Mouse (Mus musculus) lung, postnatal 36 days (tissue): ENCODE data around the gene Olfr275.
"Not testable (repeated sequence)": the region's sequence is repeated elsewhere in the genome, so short reads cannot be mapped to it uniquely, and the experiment has no call there.

Experiments used
- DNase-seq: peaks from one replicate; pipeline ENCODE4 v3.0.0; 2022; ENCODE audit warnings: mixed read lengths

The Olfr275 gene

DNA sequence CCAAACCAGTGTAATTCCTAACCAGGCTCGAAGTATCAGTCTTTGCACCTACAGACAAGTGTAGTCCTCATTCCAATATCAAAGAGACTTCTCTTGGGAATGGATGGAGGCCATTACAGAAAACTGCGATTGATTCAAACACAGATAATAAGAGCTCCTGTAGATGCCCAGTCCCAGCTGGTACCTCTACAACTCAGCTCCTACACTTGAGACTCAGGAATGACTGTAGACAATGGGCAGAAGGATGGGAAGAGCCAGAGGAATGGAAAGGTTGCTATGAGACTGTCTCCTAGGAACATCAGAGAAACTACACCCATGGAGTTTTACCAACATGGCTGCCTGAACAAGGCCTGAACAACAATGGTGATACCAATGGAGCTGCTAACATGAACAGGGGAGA, at the start of gene Olfr275:
Gene Olfr275, plus strand, starts transcription at position 301 of the 400 bp plus-strand sequence.
- DNase-seq: no peak

DNA sequence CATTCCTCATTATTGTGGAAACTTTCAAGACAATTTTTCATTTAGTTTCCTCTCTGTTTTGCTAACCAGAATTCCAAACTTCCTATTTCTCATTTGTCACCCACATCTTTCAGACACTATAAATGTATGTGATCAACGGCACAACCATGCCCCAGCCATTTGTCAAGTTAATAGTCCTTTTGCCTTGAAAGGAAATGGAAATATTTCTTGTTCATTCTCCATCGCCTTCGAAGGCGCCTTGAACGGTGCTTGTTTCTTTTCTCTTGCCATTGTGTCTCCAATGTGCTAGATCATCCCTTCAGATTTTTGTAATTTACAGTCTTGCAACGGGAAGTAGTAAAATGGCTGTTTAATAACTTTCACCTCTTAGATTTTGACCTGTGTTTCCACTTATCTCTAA, 48.8 kb upstream of the Olfr275 start:
- no peak for DNase-seq

DNA sequence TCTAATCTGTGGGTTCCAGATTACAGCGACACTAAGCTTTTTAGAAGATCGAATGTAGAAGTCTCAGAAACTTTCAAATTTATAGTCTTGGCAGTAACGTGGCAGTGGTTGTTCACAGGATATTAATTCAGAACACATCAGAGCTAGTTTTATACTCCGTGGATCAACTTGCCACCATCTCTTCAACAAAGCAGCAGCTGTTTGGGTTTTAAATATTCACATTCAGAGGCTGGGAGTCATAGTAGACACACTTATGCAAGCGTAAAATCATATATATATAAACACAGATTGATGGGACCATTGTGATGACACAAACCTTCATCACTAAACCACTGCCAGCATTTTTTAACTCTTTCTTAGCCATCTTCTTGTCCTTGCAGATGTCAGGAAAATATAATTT, 42.2 kb upstream of the Olfr275 start:
- no peak for DNase-seq

DNA sequence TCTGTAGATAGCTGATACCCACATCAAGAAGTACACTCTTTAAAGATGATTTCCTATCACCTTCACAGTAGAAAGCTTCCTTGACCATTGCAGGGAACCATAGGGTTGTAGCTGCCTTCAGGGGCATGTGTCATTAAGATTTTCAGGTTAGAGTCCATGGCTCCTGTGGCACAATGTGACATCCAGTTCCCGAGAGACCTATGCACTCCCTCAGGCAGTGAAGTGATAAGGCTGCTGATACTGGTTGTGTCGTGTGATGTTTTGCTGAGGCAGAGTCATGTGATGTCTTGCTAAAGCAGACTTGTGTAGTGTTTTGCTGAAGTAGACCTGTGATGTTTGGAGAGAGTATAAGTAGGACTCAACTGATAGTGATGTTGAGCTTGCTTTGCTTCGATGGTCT, 14.4 kb upstream of the Olfr275 start:
- DNase-seq: no peak

DNA sequence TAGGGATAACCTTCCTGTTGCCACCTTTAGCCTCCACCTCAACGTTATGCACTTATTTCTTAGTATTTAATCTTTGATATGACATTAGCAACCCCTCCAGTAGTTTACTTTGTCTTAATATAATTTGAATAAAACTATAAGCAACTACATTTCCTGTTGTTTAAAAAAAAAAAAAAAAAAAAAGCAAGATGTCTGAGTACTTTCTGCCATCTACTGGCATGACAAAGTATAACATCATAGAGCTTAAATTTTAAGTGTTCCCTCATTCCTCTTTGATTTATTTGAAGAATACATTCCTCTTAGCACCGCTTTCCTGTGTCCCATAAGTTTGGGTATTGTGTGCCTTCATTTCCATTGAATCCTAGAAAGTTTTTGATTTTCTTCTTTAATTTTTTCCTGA, 2.5 kb upstream of the Olfr275 start:
- DNase-seq: no peak

DNA sequence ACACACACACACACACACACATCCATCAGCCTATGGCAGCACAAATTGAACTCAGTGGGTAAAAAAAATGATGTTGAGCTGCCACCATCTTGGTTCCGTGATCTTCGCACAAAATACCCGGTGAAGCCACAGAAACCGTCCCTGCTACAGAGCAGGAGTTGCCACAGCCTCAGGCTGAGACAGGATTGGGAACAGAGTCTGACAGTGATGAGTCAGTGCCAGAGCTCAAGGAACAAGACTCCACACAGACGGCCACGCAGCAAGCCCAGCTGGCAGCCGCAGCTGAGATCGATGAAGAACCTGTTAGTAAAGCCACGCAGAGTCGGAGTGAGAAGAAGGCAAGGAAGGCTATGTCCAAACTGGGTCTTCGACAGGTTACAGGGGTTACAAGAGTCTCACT, 7.0 kb downstream of the Olfr275 start:
- no peak for DNase-seq

DNA sequence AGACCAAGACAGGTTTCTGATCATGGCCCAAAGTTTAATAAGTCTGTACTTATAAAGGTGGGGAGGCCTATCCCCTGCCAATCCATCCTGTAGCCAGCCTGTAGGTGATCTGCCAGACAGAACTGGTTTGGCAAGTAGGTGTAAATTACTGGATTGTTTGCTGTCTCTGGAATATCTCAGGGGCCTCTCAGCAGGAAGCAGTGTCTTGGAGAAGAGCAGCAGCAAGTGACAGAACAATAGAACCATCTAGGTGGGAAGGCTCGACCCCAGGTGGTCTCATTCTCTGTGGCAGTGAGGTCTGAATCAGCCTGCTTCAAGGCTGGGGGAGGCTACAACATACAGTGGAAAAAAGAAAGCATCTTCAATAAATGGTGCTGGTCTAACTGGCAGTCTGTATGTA, 31.0 kb downstream of the Olfr275 start:
- not testable (repeated sequence) for DNase-seq

DNA sequence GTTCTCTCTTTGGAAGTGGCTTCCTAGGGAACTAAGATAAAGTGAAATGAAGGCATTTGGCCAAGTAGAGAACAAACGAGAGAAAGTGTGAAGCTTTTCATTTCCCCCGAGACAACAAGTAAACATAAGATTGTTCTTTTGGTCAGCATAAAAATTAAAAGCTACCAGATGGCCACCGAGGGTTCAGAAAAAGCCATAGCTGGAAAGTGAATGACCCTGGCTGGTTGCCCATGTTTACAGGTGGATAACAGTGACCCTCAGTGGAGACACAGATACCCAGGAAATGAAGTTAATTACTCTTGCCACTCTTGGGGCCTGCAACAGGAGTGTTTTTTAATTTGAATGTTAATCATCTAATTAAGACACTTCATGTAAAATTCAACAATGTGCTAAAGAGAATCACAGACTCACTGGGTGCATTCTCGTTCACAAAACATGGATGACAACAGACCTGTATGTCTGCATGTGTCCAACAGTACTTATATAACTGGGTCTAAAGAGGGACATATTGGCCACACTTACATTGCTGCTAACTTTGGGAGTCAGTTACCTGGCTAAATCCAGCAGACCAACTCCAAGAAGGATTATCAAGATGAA, 34.7 kb downstream of the Olfr275 start:
- no peak for DNase-seq

DNA sequence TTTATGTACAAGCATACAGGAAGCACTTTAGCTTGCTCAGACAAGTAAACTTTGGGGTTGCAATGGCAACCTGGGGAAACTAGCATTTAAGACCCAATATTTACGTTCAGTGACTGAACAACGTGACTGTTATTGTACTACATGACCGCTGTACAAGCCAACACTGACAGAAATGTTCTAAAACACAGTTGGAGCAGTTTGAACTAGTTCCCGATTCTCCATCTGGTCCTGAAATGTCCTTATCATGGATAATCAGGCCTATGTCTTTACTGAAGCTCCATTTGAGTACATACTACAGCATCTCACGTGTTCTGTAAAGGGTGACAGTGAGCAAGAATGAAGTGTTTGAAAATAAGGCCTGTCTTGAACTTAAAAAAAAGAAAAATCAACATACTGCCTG, 35.3 kb downstream of the Olfr275 start:
- no peak for DNase-seq

DNA sequence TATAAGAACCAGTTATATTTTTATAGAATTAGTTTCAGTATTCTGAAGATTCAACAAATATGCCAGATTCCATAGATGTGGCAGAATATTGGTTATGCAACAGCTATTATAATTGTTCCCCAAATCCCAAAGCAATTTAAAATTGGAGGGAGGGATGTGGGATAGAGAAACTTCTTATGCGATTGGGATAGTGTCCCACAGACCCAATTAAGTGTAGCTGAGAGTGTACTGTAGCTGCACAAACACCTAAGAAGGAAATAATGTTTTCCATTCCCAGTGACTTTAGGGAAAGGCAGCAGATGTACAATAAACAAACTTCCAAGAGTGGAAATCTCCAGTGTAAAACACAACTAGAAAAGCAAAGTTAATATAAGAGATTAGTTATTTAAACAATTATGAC, 44.7 kb downstream of the Olfr275 start, which contains the start of gene Olfr273:
Gene Olfr273, minus strand, starts transcription at position 101 of the 400 bp plus-strand sequence.
- no peak for DNase-seq

DNA sequence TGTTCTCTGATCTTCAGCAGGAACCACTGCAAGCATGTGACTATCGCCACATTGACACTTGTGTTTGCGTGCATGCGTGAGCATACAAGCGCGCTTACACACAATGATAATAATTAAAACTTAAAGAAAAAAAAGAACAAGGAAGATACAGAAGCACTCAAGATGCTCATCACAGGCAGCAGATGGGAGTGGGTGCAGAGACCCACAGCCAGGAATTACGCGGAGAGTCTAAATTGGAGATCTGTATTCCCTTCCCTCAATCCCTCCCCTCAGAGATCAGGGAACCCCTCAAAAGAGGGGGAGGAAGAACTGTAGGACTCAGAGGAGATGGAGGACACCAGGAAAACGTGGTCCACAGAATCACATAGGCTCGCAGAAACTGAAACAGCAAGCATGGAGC, 49.8 kb downstream of the Olfr275 start:
- no peak for DNase-seq
